Mouse (Mus musculus): ENCODE measurements at regions not wholly inside any gene's neighbourhood (a gene's known extent, or its start where the extent isn't known, plus 50 kb on each side); places are given as distances from the start of the nearest gene placed in this dataset.

GRCm38 (mm10) chr1:102628061-102628460, 2140.3 kb upstream of the Cdh20 start:
- intact Hi-C loops (cut with DNase I): no loop called here
- peak; percentile 94 to 99 for DNase-seq

GRCm38 (mm10) chr1:102644379-102644778, 2123.9 kb upstream of the Cdh20 start:
- no peak for DNase-seq
- intact Hi-C loops (cut with DNase I): no loop called here

GRCm38 (mm10) chr1:102687367-102688070, 2080.8 kb upstream of the Cdh20 start:
- intact Hi-C loops (cut with DNase I): no loop called here
- no peak for DNase-seq

GRCm38 (mm10) chr1:102716459-102716858, 2051.9 kb upstream of the Cdh20 start:
- intact Hi-C loops (cut with DNase I): no loop called here
- no peak for DNase-seq

GRCm38 (mm10) chr1:102733991-102734390, 2034.3 kb upstream of the Cdh20 start:
- DNase-seq: no peak

GRCm38 (mm10) chr1:102735392-102735791, 2032.9 kb upstream of the Cdh20 start:
- intact Hi-C loops (cut with DNase I): no loop called here
- no peak for DNase-seq

More at GRCm38 (mm10) chr1:102733991-102734390, 2034.3 kb upstream of the Cdh20 start:
- intact Hi-C loops (cut with DNase I): no loop called here

- intact Hi-C loops (cut with DNase I): no loop called here
- no peak for DNase-seq
Measured at GRCm38 (mm10) chr1:102757941-102758340, 2010.4 kb upstream of the Cdh20 start.
